Mouse (Mus musculus): ENCODE measurements around the gene Zfp575.

Gene Zfp575

GRCm38 (mm10) chr7:24600941-24601597 is 13.6 kb upstream of the Zfp575 start:
- DNase-seq (ENCODE audit: low spot score) = peak; percentile 96

GRCm38 (mm10) chr7:24599211-24600067 is 12.0 kb upstream of the Zfp575 start:
- DNase-seq (ENCODE audit: low spot score) = peak; percentile 54

- DNase-seq (ENCODE audit: low spot score) = no peak
These were observed 10.7 kb upstream of the Zfp575 start for GRCm38 (mm10) chr7:24598121-24598520.

- no peak for DNase-seq (ENCODE audit: low spot score)
These were observed 8.0 kb upstream of the Zfp575 start for GRCm38 (mm10) chr7:24595464-24595863.

- DNase-seq (ENCODE audit: low spot score) = no peak
These were observed 6.9 kb upstream of the Zfp575 start for GRCm38 (mm10) chr7:24594309-24594803.

GRCm38 (mm10) chr7:24593621-24594308 is 6.3 kb upstream of the Zfp575 start:
- peak; percentile 74 for DNase-seq (ENCODE audit: low spot score)

GRCm38 (mm10) chr7:24592781-24593180 is 5.3 kb upstream of the Zfp575 start:
- no peak for DNase-seq (ENCODE audit: low spot score)

- DNase-seq (ENCODE audit: low spot score) = no peak
These were observed 4.7 kb upstream of the Zfp575 start for GRCm38 (mm10) chr7:24592163-24592562.

- no peak for DNase-seq (ENCODE audit: low spot score)
These were observed 4.3 kb upstream of the Zfp575 start for GRCm38 (mm10) chr7:24591735-24592134.

GRCm38 (mm10) chr7:24588336-24588735 is 895 bp upstream of the Zfp575 start:
- peak; percentile 64 for DNase-seq (ENCODE audit: low spot score)

- no peak for DNase-seq (ENCODE audit: low spot score)
These were observed 613 bp downstream of the Zfp575 start for GRCm38 (mm10) chr7:24586828-24587227.

- no peak for DNase-seq (ENCODE audit: low spot score)
These were observed 1.4 kb downstream of the Zfp575 start for GRCm38 (mm10) chr7:24585995-24586394.

GRCm38 (mm10) chr7:24584876-24585275 is 2.6 kb downstream of the Zfp575 start:
- DNase-seq (ENCODE audit: low spot score) = no peak

- DNase-seq (ENCODE audit: low spot score) = no peak
These were observed 9.6 kb downstream of the Zfp575 start for GRCm38 (mm10) chr7:24577811-24578210.

GRCm38 (mm10) chr7:24574224-24574796 is 13.1 kb downstream of the Zfp575 start:
- no peak for DNase-seq (ENCODE audit: low spot score)

GRCm38 (mm10) chr7:24572455-24572854 is 15.0 kb downstream of the Zfp575 start:
- DNase-seq (ENCODE audit: low spot score) = no peak

GRCm38 (mm10) chr7:24571071-24571470 is 16.4 kb downstream of the Zfp575 start:
- no peak for DNase-seq (ENCODE audit: low spot score)

- no peak for DNase-seq (ENCODE audit: low spot score)
These were observed 18.9 kb downstream of the Zfp575 start for GRCm38 (mm10) chr7:24568512-24568911.

GRCm38 (mm10) chr7:24566206-24566605 is 21.2 kb downstream of the Zfp575 start:
- no peak for DNase-seq (ENCODE audit: low spot score)

- no peak for DNase-seq (ENCODE audit: low spot score)
These were observed 21.8 kb downstream of the Zfp575 start for GRCm38 (mm10) chr7:24565627-24566026.

GRCm38 (mm10) chr7:24564607-24565265 is 22.7 kb downstream of the Zfp575 start:
- DNase-seq (ENCODE audit: low spot score) = peak; percentile 64

- DNase-seq (ENCODE audit: low spot score) = no peak
These were observed 23.6 kb downstream of the Zfp575 start for GRCm38 (mm10) chr7:24563837-24564206.

Measured in lung, postnatal 25 days (tissue).